Mouse (Mus musculus): Measurements from ENCODE around the gene Tbc1d2.

GRCm38 (mm10) chr4:46628081-46628480 is 21.9 kb downstream of the Tbc1d2 start:
- TF ChIP-seq CTCF (IDR thresholded peaks at IDR 0.05; ENCODE audit: low read depth, low read length): no peak
- TF ChIP-seq POLR2A (IDR thresholded peaks at IDR 0.05; ENCODE audit: extremely low read depth, insufficient read depth, low read length): no peak

All from liver, adult 2 months (tissue).